Mouse (Mus musculus): ENCODE measurements around the gene Slc30a2.
"Not testable (repeated sequence)": the region's sequence is repeated elsewhere in the genome, so short reads cannot be mapped to it uniquely, and the experiment has no call there.

Gene Slc30a2

DNA sequence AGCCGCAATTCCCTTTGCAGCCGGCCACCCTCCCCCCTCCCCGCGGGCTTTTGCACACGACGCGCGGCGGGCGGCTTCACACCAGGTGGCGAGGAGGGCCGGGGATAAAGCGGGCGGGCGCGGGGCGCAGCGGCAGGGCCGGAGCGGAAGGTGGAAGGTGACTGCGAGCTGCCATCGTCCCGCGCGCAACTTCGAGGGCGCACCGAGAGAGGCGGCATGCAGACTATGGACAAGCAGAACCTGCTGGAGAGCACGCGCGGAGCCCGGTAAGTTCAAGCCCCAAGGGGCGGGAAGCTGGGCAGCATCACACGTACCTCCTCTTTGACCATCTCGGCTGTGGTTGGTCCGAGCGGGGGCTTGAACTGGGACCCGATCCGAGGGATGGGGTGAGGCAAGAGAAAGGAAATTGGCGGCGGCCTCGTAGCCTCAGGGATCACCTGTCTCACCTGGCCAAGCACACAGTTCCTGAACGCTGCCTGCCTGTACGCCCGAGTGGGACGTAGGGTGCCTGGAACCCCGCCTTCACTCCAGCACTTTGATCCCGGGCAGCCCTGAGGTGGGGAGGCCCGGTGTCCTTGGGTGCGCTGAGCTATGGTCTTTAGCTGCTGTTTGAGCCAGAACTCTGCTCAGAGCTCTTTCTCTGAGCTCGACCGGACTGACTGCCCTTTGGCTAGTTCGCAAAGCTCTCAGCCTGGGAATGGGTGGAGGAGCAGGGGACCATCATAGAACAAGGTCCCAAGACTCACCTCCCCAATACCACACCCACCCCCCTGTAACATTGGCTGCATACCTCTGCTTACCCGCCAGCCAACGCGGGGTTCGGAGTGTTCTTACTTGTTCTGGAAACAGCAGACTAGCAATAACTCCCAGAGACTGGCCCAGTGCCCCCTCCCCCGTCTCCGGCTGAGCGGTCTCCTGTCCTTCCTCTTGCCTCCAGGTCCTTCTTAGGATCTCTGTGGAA lies at the start of gene Slc30a2:
Gene Slc30a2 (plus strand): TSS at position 111 of the 961 bp plus-strand sequence.
- DNase-seq (ENCODE audit: low read depth, low spot score) = no peak

DNA sequence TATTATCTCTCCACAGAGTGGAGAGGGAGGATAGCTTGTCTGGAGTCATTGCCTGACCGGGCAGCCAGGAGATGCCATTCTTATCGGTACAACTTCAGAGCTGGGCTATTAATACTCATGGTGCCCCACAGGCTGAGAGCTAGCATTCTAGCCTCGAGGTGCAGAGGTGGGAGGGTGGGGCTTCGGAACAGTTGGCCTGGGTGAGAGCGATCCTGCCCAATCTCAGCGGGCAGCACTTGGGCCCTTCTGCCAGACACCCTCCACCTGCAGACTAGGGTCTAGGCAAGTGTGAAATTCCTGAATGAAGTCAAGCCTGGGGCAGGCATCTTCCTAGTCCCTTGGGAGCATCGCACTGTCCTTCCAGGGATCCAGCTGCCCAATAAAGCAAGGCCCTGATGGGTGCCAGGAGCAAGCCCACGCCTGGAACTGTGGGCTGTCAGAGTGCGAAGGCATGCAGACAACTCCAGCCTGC lies 49.3 kb upstream of the Slc30a2 start:
- no peak for DNase-seq (ENCODE audit: low read depth, low spot score)

GRCm38 (mm10) chr4:134296096-134296495 lies 46.9 kb upstream of the Slc30a2 start:
- not testable (repeated sequence) for DNase-seq (ENCODE audit: low read depth, low spot score)

DNA sequence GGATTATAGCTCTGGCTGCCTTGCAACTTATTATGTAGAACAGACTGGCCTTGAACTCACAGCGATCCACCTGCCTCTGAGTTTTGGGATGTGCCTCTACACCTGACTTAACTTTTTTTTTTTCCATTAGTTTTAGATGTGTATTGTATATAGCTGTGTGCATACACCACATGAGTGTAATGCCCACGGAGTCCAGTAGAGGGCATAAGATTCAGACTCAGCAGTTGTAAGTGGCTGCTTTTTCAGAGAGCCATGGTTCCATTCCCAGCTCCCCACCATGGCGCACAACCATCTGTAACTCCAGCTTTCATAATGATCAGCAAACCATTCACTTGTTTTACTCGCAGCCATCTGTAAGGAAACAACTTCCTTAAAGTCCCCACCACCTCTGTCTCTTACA lies 46.5 kb upstream of the Slc30a2 start:
- no peak for DNase-seq (ENCODE audit: low read depth, low spot score)

- no peak for DNase-seq (ENCODE audit: low read depth, low spot score)
Measured at GRCm38 (mm10) chr4:134297369-134297768, 45.6 kb upstream of the Slc30a2 start.

DNA sequence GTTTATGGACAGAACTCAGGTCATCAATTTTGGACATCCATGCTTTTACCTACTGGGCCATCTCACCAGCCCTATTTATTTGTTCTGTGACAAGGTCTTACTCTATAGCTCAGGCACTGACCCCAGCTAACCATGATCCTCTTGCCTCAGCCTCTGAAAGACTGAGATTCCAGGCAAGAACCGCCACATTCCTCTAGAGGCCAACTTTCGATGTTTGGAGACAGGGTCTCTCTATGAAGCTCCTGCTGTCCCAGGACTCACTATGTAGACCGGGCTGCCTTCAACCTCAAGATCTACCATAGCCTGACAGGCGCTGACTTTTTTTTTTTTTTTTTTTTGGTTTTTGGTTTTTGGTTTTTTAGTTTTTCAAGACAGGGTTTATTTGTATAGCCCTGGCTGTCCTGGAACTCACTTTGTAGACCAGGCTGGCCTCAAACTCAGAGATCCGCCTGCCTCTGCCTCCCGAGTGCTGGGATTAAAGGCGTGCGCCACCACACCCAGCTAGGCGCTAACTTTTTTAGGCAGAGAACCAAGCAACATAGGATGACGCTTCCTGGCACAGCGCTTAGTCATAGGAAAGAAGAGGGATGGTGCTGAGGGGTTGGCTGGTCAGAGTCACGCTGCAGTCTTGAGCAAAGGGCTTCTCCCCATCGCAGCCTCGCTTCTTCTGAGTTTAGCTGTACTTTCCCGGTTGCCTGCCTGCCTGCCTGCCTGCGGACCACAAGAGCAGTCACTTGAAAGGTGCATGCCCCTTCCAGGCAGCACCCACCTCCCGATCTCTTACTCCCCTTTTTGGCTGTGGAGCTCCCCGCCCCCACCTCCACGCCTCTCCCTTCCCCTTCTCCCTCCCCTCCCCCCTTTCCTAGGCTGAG lies 44.1 kb upstream of the Slc30a2 start:
- DNase-seq (ENCODE audit: low read depth, low spot score) = no peak

- no peak for DNase-seq (ENCODE audit: low read depth, low spot score)
Measured at GRCm38 (mm10) chr4:134299498-134299810, 43.5 kb upstream of the Slc30a2 start.

DNA sequence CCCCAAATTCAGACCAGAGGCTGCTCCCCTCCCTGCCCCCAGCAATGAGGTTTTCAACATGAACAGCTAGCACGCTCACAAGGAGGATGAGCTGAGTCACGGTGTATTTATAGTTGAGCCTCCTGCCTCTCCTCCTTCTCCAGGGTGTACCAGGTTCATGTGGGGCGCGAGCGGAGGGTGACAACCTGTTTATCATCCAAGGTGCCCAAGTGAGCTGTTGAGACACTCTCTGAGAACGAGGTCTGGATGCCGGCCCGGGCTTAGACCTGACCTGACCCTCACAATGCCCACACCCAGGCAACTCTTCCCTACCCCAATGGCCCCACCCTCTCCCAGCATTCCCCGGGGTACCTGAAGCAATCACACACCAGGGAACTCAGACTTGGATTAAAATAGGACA lies 42.7 kb upstream of the Slc30a2 start:
- DNase-seq (ENCODE audit: low read depth, low spot score) = no peak

DNA sequence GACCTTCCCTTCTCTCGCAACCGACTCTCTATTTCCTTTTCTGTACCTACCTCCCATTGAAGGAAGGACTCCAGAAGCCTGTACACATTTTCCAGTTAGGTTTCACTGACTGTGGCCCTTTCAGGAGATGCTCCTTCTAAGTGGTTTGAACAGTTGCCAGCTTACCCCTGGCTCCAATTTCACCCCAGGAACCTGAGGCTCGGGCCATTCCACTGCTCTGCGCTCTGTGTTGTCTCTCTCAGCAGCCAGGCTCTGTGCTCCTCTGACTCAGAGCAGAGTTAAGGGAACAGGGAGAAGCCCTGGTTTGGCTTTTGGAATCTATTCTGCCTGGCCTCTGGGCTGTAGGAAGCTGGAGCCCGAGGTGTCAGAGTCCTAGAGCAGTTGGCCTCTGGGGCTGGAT lies 40.9 kb upstream of the Slc30a2 start:
- DNase-seq (ENCODE audit: low read depth, low spot score) = no peak

DNA sequence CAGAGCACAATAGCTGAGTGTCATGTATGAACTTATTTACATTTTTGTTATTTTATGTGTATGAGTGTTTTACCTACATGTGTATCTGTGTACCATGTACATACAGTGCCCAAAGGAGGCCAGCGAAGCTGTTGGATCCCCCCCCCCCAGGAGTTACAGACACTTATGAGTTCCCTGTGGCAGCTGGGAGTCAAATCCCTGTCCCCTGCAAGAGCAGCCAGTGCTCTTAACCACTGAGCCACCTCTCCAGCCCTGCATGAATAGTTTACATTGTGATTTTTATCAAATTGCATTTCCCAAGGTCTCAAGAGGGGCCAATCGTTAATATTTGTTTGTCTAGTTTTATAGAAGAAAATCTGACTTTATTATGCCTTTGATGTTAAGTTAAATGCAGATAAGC lies 36.0 kb upstream of the Slc30a2 start:
- no peak for DNase-seq (ENCODE audit: low read depth, low spot score)

DNA sequence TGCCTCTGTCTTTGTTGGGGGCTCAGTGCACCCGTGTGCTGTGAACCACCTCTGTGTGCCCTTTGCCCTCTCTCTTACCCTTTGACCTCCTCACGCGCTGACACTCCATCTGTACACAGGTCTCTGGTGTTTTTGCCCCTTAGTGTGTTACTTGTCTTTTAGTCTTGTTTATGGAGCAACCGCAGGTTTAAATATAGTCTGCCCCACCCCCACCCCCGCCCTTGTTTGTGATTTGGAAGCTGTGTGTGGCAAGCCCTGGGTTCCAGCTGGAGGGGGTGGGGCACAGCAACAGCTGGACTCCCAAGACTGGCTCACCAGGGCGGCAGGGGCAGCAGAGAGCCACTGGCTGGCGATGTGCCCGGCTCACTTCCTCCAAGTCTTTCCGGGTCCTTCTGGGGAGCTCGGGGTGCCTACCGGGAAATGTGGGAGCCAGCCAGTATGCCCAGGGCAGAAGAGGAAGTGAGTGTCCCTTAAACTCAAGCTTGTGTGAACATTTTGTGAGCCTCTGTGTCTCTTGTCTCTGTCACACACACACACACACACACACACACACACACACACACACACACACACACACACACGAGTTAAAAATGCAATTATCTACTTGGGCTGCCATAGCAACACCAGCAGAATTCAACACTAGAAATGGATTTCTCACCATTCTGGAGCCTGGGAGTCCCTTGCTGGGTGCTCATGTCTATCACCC lies 35.5 kb upstream of the Slc30a2 start:
- no peak for DNase-seq (ENCODE audit: low read depth, low spot score)

- no peak for DNase-seq (ENCODE audit: low read depth, low spot score)
Measured at GRCm38 (mm10) chr4:134310106-134310505, 32.9 kb upstream of the Slc30a2 start.

DNA sequence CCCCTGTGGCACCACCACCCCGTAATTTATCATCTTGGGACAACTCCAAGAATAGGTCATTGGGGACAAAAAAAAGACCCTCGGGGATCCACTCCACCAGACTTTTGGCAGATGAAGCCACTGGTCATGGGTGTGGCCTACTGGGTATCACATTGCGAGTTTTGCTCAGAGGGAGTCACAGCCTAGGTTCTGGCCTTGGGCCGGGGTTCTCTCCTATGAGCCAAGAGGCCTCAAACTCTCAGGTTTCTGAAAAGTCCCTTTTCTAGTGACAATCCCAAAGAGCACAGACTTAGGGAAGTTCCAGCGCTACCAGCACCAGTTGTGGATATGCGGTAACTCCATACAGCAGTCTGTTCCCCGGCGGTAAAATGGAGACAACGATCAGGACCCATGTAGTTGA lies 32.3 kb upstream of the Slc30a2 start:
- DNase-seq (ENCODE audit: low read depth, low spot score) = no peak

GRCm38 (mm10) chr4:134311784-134312183 lies 31.2 kb upstream of the Slc30a2 start:
- DNase-seq (ENCODE audit: low read depth, low spot score) = no peak

- DNase-seq (ENCODE audit: low read depth, low spot score) = no peak
Measured at GRCm38 (mm10) chr4:134312341-134312740, 30.6 kb upstream of the Slc30a2 start.

- no peak for DNase-seq (ENCODE audit: low read depth, low spot score)
Measured at GRCm38 (mm10) chr4:134312901-134313300, 30.1 kb upstream of the Slc30a2 start.

DNA sequence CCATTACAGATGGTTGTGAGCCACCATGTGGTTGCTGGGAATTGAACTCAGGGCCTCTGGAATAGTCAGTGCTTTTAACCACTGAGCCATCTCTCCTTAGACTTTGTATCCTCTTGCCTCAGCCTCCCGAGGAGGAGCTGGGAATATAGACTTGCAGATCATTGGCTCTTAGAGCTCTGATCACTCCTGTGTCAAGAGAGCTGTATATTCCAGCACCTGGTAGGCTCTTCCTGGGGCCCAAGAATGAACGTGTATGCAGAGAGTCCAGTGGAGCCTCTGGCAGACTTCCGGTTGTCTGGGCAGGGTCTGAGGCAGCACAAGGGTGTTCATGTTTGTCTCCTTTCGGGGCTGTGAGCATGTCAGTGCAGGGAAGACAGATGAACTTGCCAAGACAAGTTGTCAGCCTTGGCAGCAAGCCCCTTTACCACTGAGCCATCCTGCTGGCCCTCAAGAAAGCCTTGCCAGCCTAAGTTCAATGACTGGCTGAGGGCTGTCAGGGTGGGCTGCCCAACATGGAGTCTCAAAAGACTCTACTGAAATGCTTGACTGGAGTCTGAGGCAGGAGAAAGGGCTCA lies 28.8 kb upstream of the Slc30a2 start:
- DNase-seq (ENCODE audit: low read depth, low spot score) = no peak

DNA sequence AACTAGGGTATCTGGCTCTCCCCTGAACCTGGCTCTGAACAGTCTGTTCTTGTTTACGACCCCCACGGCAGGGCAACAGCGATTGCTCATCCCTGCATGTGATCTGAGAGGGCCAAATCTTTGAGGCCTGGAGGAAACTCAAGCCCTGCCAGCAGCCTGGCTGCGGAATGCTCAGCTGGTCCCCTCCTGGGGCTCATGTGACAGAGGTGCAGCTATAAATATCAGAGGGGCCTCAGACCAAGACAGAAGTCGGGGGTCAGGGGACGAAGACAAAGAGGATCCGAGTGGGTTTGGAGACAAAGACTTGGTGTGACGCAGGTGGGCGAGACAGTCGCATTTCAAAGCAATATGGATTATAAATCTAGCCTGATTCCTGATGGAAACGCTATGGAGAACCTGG lies 28.1 kb upstream of the Slc30a2 start, which contains the start of gene Trim63:
Gene Trim63 (plus strand): TSS at position 245 of the 400 bp plus-strand sequence.
- DNase-seq (ENCODE audit: low read depth, low spot score) = no peak

DNA sequence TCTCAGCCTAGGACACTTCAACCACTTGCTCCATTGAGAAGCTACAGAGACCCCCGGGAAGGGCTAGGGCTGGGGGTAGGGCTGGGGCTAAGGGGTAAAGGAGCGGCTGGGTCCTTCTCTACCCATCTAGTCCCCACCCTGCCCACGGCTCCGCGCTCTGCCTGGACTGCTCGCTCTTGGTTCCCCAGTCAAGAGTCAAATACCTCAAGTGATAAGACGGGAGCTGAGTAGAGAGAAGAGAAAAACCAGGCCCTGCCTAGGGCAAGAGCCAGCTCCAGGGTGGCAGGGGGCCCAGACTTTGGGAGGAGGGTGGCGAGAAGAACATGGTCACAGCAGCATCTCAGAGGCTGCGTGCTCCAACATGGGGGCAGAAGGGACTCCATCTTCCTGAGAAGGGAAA lies 27.5 kb upstream of the Slc30a2 start:
- no peak for DNase-seq (ENCODE audit: low read depth, low spot score)

- no peak for DNase-seq (ENCODE audit: low read depth, low spot score)
Measured at GRCm38 (mm10) chr4:134316390-134316789, 26.6 kb upstream of the Slc30a2 start.

- no peak for DNase-seq (ENCODE audit: low read depth, low spot score)
Measured at GRCm38 (mm10) chr4:134319074-134319473, 23.9 kb upstream of the Slc30a2 start.

Data from telencephalon, adult 2 months (tissue).